Mouse (Mus musculus): ENCODE measurements around the gene Kpnb1.

GRCm38 (mm10) chr11:97196541-97196940 lies 8.9 kb upstream of the Kpnb1 start:
- TF ChIP-seq EP300 (IDR thresholded peaks at IDR 0.05; ENCODE audit: low read depth) (no peak), CTCF (IDR thresholded peaks at IDR 0.05; ENCODE audit: low read depth) (no peak)
